Mouse (Mus musculus): ENCODE data around the gene Pde4dip. TPM values are rescaled to one million over a fixed set of nuclear protein-coding genes. Genes with fewer than 3 reads are reported as not detected.

The Pde4dip gene
- polyA plus RNA-seq, 1 experiment from 2014 or later: 76.6 TPM

GRCm38 (mm10) chr3:97774861-97775260 lies 113.6 kb downstream of the Pde4dip start:
- Histone ChIP-seq H3K4me3 (replicated peaks; ENCODE audit: low read length) (no peak overlapping the region), H3K27ac (no peak overlapping the region), H3K36me3 (replicated peaks; ENCODE audit: control insufficient read depth, insufficient read depth) (no peaks in the 10 kb centered on the region), H3K9ac (no peak overlapping the region), H3K4me1 (replicated peaks; ENCODE audit: control insufficient read depth, insufficient read depth, low read length) (no peaks in the 10 kb centered on the region), H3K27me3 (ENCODE audit: control insufficient read depth, insufficient read depth, low read length) (no peaks in the 10 kb centered on the region), H3K9me3 (ENCODE audit: control insufficient read depth, low read length) (no peaks in the 10 kb centered on the region), H3K4me2 (replicated peaks) (no peak overlapping the region)
- WGBS: 90% methylated on average over 1 of the region's 1 CpGs
- no peak for ATAC-seq (ENCODE audit: low FRiP score)
- DNase-seq (ENCODE audit: low spot score): no peak

GRCm38 (mm10) chr3:97767771-97768762 lies 120.4 kb downstream of the Pde4dip start:
- no peaks in the 10 kb centered on the region for H3K9me3 ChIP-seq (ENCODE audit: control insufficient read depth, low read length)
- 3% methylated on average over 47 of the region's 47 CpGs for WGBS

GRCm38 (mm10) chr3:97767041-97767770 lies 121.3 kb downstream of the Pde4dip start:
- peak overlapping the region; percentile 71 for H3K4me3 ChIP-seq (replicated peaks; ENCODE audit: low read length)
- peak overlapping the region; percentile 80 for H3K4me2 ChIP-seq (replicated peaks)
- ATAC-seq (ENCODE audit: low FRiP score) (peak; percentile 90), DNase-seq (ENCODE audit: low spot score) (peak; percentile 64)
- peak overlapping the region; percentile 69 for H3K9ac ChIP-seq
- no peaks in the 10 kb centered on the region for H3K27me3 ChIP-seq (ENCODE audit: control insufficient read depth, insufficient read depth, low read length)
- no peaks in the 10 kb centered on the region for H3K9me3 ChIP-seq (ENCODE audit: control insufficient read depth, low read length)
- H3K4me1 ChIP-seq (replicated peaks; ENCODE audit: control insufficient read depth, insufficient read depth, low read length): peaks cover 51% of the 10 kb centered on the region
- H3K27ac ChIP-seq: peak overlapping the region; percentile 96
- 2% methylated on average over 40 of the region's 40 CpGs for WGBS
- no peaks in the 10 kb centered on the region for H3K36me3 ChIP-seq (replicated peaks; ENCODE audit: control insufficient read depth, insufficient read depth)

More at GRCm38 (mm10) chr3:97767771-97768762, 120.4 kb downstream of the Pde4dip start:
- H3K27ac ChIP-seq: peak overlapping the region; percentile 96
- no peaks in the 10 kb centered on the region for H3K27me3 ChIP-seq (ENCODE audit: control insufficient read depth, insufficient read depth, low read length)
- peaks cover 43% of the 10 kb centered on the region for H3K4me1 ChIP-seq (replicated peaks; ENCODE audit: control insufficient read depth, insufficient read depth, low read length)
- peak overlapping the region; percentile 71 for H3K4me3 ChIP-seq (replicated peaks; ENCODE audit: low read length)
- DNase-seq (ENCODE audit: low spot score) (peak; percentile 95), ATAC-seq (ENCODE audit: low FRiP score) (peak; percentile 98)
- H3K4me2 ChIP-seq (replicated peaks): peak overlapping the region; percentile 80
- no peaks in the 10 kb centered on the region for H3K36me3 ChIP-seq (replicated peaks; ENCODE audit: control insufficient read depth, insufficient read depth)
- H3K9ac ChIP-seq: peak overlapping the region; percentile 69

GRCm38 (mm10) chr3:97766459-97766858 lies 122.0 kb downstream of the Pde4dip start:
- no peak for DNase-seq (ENCODE audit: low spot score)
- Histone ChIP-seq H3K9ac (peak overlapping the region; percentile 69), H3K36me3 (replicated peaks; ENCODE audit: control insufficient read depth, insufficient read depth) (no peaks in the 10 kb centered on the region; the same call in 1 of the 2 replicates), H3K4me3 (replicated peaks; ENCODE audit: low read length) (peak overlapping the region; percentile 71), H3K27me3 (ENCODE audit: control insufficient read depth, insufficient read depth, low read length) (no peaks in the 10 kb centered on the region), H3K4me1 (replicated peaks; ENCODE audit: control insufficient read depth, insufficient read depth, low read length) (peaks cover 53% of the 10 kb centered on the region), H3K4me2 (replicated peaks) (peak overlapping the region; percentile 80), H3K27ac (no peak overlapping the region), H3K9me3 (ENCODE audit: control insufficient read depth, low read length) (no peaks in the 10 kb centered on the region)
- no peak for ATAC-seq (ENCODE audit: low FRiP score)
- 46% methylated on average over 9 of the region's 9 CpGs for WGBS

GRCm38 (mm10) chr3:97764152-97764551 lies 124.4 kb downstream of the Pde4dip start:
- Histone ChIP-seq H3K27ac (no peak overlapping the region), H3K36me3 (replicated peaks; ENCODE audit: control insufficient read depth, insufficient read depth) (peaks cover 4% of the 10 kb centered on the region; the same call in 1 of the 2 replicates), H3K9ac (peak overlapping the region; percentile 41), H3K9me3 (ENCODE audit: control insufficient read depth, low read length) (no peaks in the 10 kb centered on the region), H3K4me1 (replicated peaks; ENCODE audit: control insufficient read depth, insufficient read depth, low read length) (peaks cover 53% of the 10 kb centered on the region), H3K4me2 (replicated peaks) (peak overlapping the region; percentile 80), H3K27me3 (ENCODE audit: control insufficient read depth, insufficient read depth, low read length) (no peaks in the 10 kb centered on the region), H3K4me3 (replicated peaks; ENCODE audit: low read length) (peak overlapping the region; percentile 32)
- ATAC-seq (ENCODE audit: low FRiP score) (no peak), DNase-seq (ENCODE audit: low spot score) (no peak)
- 56% methylated on average over 5 of the region's 5 CpGs for WGBS

GRCm38 (mm10) chr3:97761951-97762350 lies 126.6 kb downstream of the Pde4dip start:
- H3K4me3 ChIP-seq (replicated peaks; ENCODE audit: low read length): no peak overlapping the region
- no peaks in the 10 kb centered on the region for H3K27me3 ChIP-seq (ENCODE audit: control insufficient read depth, insufficient read depth, low read length)
- no peaks in the 10 kb centered on the region for H3K9me3 ChIP-seq (ENCODE audit: control insufficient read depth, low read length)
- H3K4me1 ChIP-seq (replicated peaks; ENCODE audit: control insufficient read depth, insufficient read depth, low read length): peaks cover 46% of the 10 kb centered on the region
- 0 out of 2 replicates have a peak overlapping the region, but pooled peaks have one; percentile 13 for H3K4me2 ChIP-seq (replicated peaks)
- no peak for DNase-seq (ENCODE audit: low spot score)
- H3K9ac ChIP-seq: no peak overlapping the region
- 87% methylated on average over 6 of the region's 6 CpGs for WGBS
- H3K36me3 ChIP-seq (replicated peaks; ENCODE audit: control insufficient read depth, insufficient read depth): peaks cover 25% of the 10 kb centered on the region
- no peak for ATAC-seq (ENCODE audit: low FRiP score)
- no peak overlapping the region for H3K27ac ChIP-seq

- H3K27ac ChIP-seq: no peak overlapping the region
- peaks cover 39% of the 10 kb centered on the region for H3K4me1 ChIP-seq (replicated peaks; ENCODE audit: control insufficient read depth, insufficient read depth, low read length)
- 97% methylated on average over 5 of the region's 5 CpGs for WGBS
- no peak overlapping the region for H3K4me2 ChIP-seq (replicated peaks)
- no peak overlapping the region for H3K4me3 ChIP-seq (replicated peaks; ENCODE audit: low read length)
- no peaks in the 10 kb centered on the region for H3K9me3 ChIP-seq (ENCODE audit: control insufficient read depth, low read length)
- no peak overlapping the region for H3K9ac ChIP-seq
- H3K36me3 ChIP-seq (replicated peaks; ENCODE audit: control insufficient read depth, insufficient read depth): peaks cover 33% of the 10 kb centered on the region
- ATAC-seq (ENCODE audit: low FRiP score): no peak
- no peak for DNase-seq (ENCODE audit: low spot score)
- H3K27me3 ChIP-seq (ENCODE audit: control insufficient read depth, insufficient read depth, low read length): no peaks in the 10 kb centered on the region
Observed at GRCm38 (mm10) chr3:97761168-97761567, 127.3 kb downstream of the Pde4dip start.

GRCm38 (mm10) chr3:97759846-97760245 lies 128.7 kb downstream of the Pde4dip start:
- ATAC-seq (ENCODE audit: low FRiP score) (no peak), DNase-seq (ENCODE audit: low spot score) (no peak)
- 92% methylated on average over 5 of the region's 5 CpGs for WGBS
- Histone ChIP-seq H3K27ac (no peak overlapping the region), H3K4me2 (replicated peaks) (no peak overlapping the region), H3K36me3 (replicated peaks; ENCODE audit: control insufficient read depth, insufficient read depth) (peaks cover 46% of the 10 kb centered on the region), H3K4me1 (replicated peaks; ENCODE audit: control insufficient read depth, insufficient read depth, low read length) (peaks cover 28% of the 10 kb centered on the region), H3K4me3 (replicated peaks; ENCODE audit: low read length) (no peak overlapping the region), H3K9me3 (ENCODE audit: control insufficient read depth, low read length) (no peaks in the 10 kb centered on the region), H3K9ac (no peak overlapping the region), H3K27me3 (ENCODE audit: control insufficient read depth, insufficient read depth, low read length) (no peaks in the 10 kb centered on the region)

- 97% methylated on average over 10 of the region's 10 CpGs for WGBS
- H3K27me3 ChIP-seq (ENCODE audit: control insufficient read depth, insufficient read depth, low read length): no peaks in the 10 kb centered on the region
Observed at GRCm38 (mm10) chr3:97757501-97757900, 131.0 kb downstream of the Pde4dip start.

More at GRCm38 (mm10) chr3:97757501-97757900, 131.0 kb downstream of the Pde4dip start:
- Histone ChIP-seq H3K27ac (no peak overlapping the region), H3K4me1 (replicated peaks; ENCODE audit: control insufficient read depth, insufficient read depth, low read length) (peaks cover 5% of the 10 kb centered on the region), H3K36me3 (replicated peaks; ENCODE audit: control insufficient read depth, insufficient read depth) (peaks cover 69% of the 10 kb centered on the region), H3K9ac (no peak overlapping the region), H3K4me3 (replicated peaks; ENCODE audit: low read length) (no peak overlapping the region), H3K9me3 (ENCODE audit: control insufficient read depth, low read length) (no peaks in the 10 kb centered on the region), H3K4me2 (replicated peaks) (no peak overlapping the region)
- ATAC-seq (ENCODE audit: low FRiP score) (no peak), DNase-seq (ENCODE audit: low spot score) (no peak)

Data from hindbrain, embryonic 14.5 days (tissue).